Mouse (Mus musculus): ENCODE measurements around the gene Cabp1.
A peak's percentile ranks its signal among the peaks of the same experiment; 100 is the strongest.

DNA sequence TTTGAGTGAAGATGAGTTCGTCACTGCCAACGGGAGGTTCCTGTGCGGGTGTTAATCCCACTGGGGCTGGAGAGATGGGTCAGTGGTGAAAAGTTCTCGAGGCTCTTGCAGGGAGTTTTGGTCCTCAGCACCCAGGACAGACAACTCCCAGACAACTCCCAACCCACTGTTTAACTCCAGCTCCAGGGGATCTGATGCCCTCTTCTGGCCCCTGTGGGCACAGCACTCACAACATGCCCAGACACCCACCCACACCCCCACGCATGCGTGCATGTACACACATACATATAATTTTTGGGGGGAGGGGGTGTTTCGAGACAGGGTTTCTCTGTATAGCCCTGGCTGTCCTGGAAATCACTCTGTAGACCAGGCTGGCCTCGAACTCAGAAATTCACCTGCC lies 30.6 kb downstream of the Cabp1 start:
- TF ChIP-seq CTCF (IDR thresholded peaks at IDR 0.05; ENCODE audit: extremely low read depth, insufficient read depth, low read length) (peak; percentile 44), POLR2A (IDR thresholded peaks at IDR 0.05; ENCODE audit: extremely low read depth, insufficient read depth, low read length) (no peak)
